Mouse (Mus musculus): Measurements from ENCODE around the gene Pelo.

GRCm38 (mm10) chr13:115072386-115072785, 17.6 kb downstream of the Pelo start:
- TF ChIP-seq CTCF (IDR thresholded peaks at IDR 0.05; ENCODE audit: low read depth) (no peak), EP300 (IDR thresholded peaks at IDR 0.05; ENCODE audit: low read depth) (no peak)
